Mouse (Mus musculus) heart, embryonic 15.5 days (tissue): ENCODE results near the gene Dhcr24. TPM values are rescaled to one million over a fixed set of nuclear protein-coding genes. Genes with fewer than 3 reads are reported as not detected.

Experiments
- ATAC-seq: fragments of 200-750 bp; cut with Nextera tagmentation; replicated peaks from 2 replicates; pipeline ENCODE4 v1.8.0; 2017; ENCODE audit warnings: low read depth, moderate TSS enrichment; ENCODE audit not compliant: insufficient number of reproducible peaks, insufficient read depth, low FRiP score
- H3K27ac ChIP-seq: fragments of 300-500 bp; sonication (generic); 2 replicates; pipeline ENCODE4 v1.5.1; 2015; ENCODE audit warnings: mild to moderate bottlenecking, inconsistent platforms
- H3K27me3 ChIP-seq: fragments of 300-500 bp; sonication (generic); 2 replicates; pipeline ENCODE4 v1.6.1; 2015; ENCODE audit warnings: inconsistent platforms
- H3K36me3 ChIP-seq: fragments of 300-500 bp; sonication (generic); 2 replicates; pipeline ENCODE4 v1.6.1; 2015; ENCODE audit warnings: mild to moderate bottlenecking, inconsistent platforms
- H3K4me1 ChIP-seq: fragments of 300-500 bp; sonication (generic); replicated peaks from 2 replicates; pipeline ENCODE4 v1.6.1; 2015; ENCODE audit warnings: inconsistent platforms
- H3K4me2 ChIP-seq: fragments of 300-500 bp; sonication (generic); 2 replicates; pipeline ENCODE4 v1.6.1; 2015; ENCODE audit warnings: inconsistent platforms, mild to moderate bottlenecking, moderate library complexity
- H3K4me3 ChIP-seq: fragments of 300-500 bp; sonication (generic); 2 replicates; pipeline ENCODE4 v1.5.1; 2015; ENCODE audit warnings: mild to moderate bottlenecking, inconsistent platforms
- H3K9ac ChIP-seq: fragments of 300-500 bp; sonication (generic); 2 replicates; pipeline ENCODE4 v1.6.1; 2015; ENCODE audit warnings: mild to moderate bottlenecking, inconsistent platforms
- H3K9me3 ChIP-seq: fragments of 300-500 bp; sonication (generic); replicated peaks from 2 replicates; pipeline ENCODE4 v1.6.1; 2016; ENCODE audit warnings: inconsistent platforms
- WGBS: fragments of 180-500 bp; shearing (Covaris S2); methylation state at CpG from one replicate; pipeline ENCODE4 v1.1.7; 2015; ENCODE audit warnings: mixed read lengths; 5-methylcytosine and 5-hydroxymethylcytosine counted together
- polyA plus RNA-seq: library from polyadenylated mRNA; unstranded; fragments of >200 nt; fragmentation: Nextera tagmentation; extraction: Ambion mirVana; gene quantifications from 2 replicates; pipeline ENCODE4 v1.2.1, GENCODE M21; 2015

Dhcr24 gene
- polyA plus RNA-seq, 1 experiment from 2014 or later, result 1.9 TPM

DNA sequence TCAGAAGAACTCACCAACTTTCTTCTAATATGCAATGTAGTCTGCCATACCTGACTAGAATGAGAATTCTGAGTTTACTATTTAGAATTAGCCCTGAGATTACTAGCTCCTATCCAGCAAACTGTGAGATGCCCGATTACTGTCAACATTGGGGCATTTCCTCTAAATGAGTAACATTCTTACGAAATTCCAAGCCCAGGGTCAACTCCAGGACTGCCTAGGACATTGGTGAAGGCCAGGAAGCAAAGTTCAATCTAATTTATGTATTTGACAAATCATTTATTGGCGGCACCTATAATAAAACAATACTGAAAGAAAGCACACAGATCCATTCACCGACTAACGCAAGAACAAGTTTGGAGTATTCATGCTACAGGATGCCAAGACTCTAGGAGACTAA lies 21.1 kb upstream of the Dhcr24 start:
- H3K9ac ChIP-seq, result no peak overlapping the region
- H3K9me3 ChIP-seq, result no peaks in the 10 kb centered on the region
- H3K4me3 ChIP-seq, result no peak overlapping the region
- no peak overlapping the region for H3K27ac ChIP-seq
- no peak overlapping the region for H3K4me2 ChIP-seq
- no peaks in the 10 kb centered on the region for H3K36me3 ChIP-seq
- WGBS, result 85% methylated on average over 5 of the region's 5 CpGs
- H3K4me1 ChIP-seq, result no peaks in the 10 kb centered on the region
- no peak for ATAC-seq
- H3K27me3 ChIP-seq, result peaks cover 10% of the 10 kb centered on the region; the same call in 1 of the 2 replicates

DNA sequence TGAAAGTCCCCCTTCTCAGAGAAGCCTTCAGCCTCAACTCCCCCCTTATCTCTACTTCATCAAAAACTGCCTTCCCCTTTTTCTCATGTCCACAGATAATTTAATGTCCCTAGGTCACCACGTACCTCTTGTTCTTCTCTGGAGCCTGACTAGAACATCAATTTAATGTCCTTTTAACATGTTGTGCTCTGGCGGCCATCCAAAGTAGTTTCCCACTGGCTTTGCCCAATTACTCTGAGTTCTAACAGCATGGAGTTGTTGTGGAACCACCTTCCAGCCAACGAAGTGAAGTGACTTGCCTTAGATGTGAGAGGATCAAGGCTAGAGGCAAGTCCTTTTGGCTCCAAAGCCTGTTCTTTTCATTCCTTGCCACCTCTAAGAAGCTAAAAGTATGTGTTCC lies 19.3 kb upstream of the Dhcr24 start:
- no peak overlapping the region for H3K4me2 ChIP-seq
- H3K27me3 ChIP-seq, result peaks cover 10% of the 10 kb centered on the region; the same call in 1 of the 2 replicates
- no peak overlapping the region for H3K9ac ChIP-seq
- peaks cover 10% of the 10 kb centered on the region for H3K4me1 ChIP-seq
- 57% methylated on average over 3 of the region's 3 CpGs for WGBS
- no peaks in the 10 kb centered on the region for H3K9me3 ChIP-seq
- no peak overlapping the region for H3K4me3 ChIP-seq
- no peak for ATAC-seq
- no peaks in the 10 kb centered on the region for H3K36me3 ChIP-seq
- no peak overlapping the region for H3K27ac ChIP-seq

DNA sequence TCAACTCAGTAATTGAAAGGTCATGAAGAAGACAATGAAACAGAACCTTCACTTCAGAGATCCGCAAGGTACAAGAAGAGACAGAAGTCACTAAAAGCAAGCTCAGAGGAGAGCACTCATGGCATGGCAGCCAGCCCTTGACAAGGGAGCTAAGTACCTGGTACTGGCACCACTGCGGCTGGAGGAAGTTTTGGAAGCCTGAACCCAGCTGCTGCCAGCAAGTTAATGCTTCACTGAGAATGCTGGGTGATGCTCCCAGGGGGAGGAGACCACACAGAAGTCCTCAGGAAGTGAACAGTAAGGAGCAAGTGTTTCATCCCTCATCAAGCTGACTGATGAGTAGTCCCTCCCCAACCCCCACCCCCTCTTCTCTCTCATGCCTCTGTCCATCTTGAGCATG lies 18.6 kb upstream of the Dhcr24 start:
- Histone ChIP-seq H3K27ac (no peak overlapping the region), H3K9ac (no peak overlapping the region), H3K4me1 (peaks cover 10% of the 10 kb centered on the region), H3K36me3 (no peaks in the 10 kb centered on the region), H3K4me2 (no peak overlapping the region), H3K4me3 (no peak overlapping the region), H3K27me3 (peaks cover 10% of the 10 kb centered on the region; the same call in 1 of the 2 replicates), H3K9me3 (no peaks in the 10 kb centered on the region)
- no peak for ATAC-seq
- 79% methylated on average over 2 of the region's 2 CpGs for WGBS

DNA sequence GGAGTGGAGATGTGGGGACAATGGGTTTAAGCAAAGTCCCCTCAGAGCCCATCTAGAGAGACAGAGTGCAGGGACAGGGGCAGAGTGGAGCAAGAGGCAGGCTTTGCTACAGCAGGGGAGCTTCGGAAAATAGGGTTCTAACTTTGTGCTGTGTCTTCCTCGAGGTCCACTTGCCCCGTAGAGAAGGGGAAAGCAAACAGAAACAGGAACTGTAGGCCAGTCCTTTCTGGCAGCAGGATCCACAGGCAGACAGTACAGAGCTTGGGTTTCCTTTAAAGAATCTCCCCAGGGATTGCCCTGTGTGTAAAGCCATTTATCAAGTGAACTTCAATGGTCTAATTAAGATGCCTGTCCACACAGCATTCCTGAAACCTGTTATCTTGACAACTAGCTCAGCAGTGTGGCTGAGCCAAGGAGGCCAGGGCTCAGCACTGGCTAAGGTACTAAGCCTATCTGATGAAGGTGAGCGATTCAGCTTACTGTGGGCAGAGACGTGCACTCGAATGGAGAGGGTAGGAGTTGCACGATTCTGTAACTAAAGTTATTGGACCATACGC lies 14.9 kb upstream of the Dhcr24 start:
- peak; percentile 56 for ATAC-seq
- no peak overlapping the region; the same call in 1 of the 2 replicates for H3K4me2 ChIP-seq
- H3K4me3 ChIP-seq, result no peak overlapping the region
- H3K27me3 ChIP-seq, result 0 out of 2 replicates have a peak, but pooled peaks cover 3% of the 10 kb centered on the region
- 23% methylated on average over 8 of the region's 8 CpGs for WGBS
- no peak overlapping the region for H3K9ac ChIP-seq
- H3K36me3 ChIP-seq, result no peaks in the 10 kb centered on the region
- no peak overlapping the region for H3K27ac ChIP-seq
- H3K4me1 ChIP-seq, result peaks cover 13% of the 10 kb centered on the region
- no peaks in the 10 kb centered on the region for H3K9me3 ChIP-seq

DNA sequence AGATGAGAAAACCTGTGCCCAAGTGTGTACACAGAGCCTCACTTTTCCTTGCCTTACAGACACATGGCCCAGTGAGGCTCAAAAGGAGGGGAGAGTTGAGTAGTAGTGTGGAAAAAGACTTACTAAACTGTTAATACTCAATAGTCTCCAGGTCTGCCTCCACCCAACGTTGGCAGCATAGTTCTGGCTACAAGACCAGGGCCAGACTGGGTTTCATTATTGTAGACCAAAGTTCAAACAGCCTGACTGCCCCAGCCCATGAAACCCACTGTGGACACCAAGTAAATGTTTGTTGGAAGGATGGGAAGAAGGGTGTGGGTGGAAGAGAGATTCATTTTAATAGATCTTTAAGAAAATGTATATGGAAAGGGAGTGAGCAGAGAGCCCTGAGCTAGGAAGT lies 13.9 kb upstream of the Dhcr24 start:
- no peaks in the 10 kb centered on the region for H3K9me3 ChIP-seq
- H3K4me1 ChIP-seq, result peaks cover 13% of the 10 kb centered on the region
- no peak overlapping the region for H3K27ac ChIP-seq
- ATAC-seq, result no peak
- no peak overlapping the region for H3K4me2 ChIP-seq
- H3K27me3 ChIP-seq, result 0 out of 2 replicates have a peak, but pooled peaks cover 3% of the 10 kb centered on the region
- 65% methylated on average over 1 of the region's 1 CpGs for WGBS
- no peak overlapping the region for H3K4me3 ChIP-seq
- no peaks in the 10 kb centered on the region for H3K36me3 ChIP-seq
- H3K9ac ChIP-seq, result no peak overlapping the region

DNA sequence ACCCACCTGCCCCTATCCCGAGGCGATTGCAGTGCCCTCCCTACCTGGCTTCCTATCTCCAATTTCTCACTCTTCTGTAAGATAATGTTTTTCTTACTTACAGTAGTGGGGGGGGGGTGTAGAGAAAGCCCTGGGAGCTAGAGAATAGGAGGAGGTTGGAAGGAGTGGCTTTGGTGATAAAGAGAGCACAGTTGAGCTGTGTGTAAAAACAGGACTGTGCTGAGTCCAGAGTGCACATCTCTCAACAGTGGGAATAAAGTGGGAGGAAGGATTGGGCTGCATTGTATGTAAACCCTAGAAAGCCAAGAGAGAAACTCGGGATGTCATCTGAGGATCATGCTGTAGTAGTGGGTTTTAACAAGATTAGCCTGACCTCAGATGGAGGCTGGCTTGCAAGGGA lies 12.7 kb upstream of the Dhcr24 start:
- WGBS, result 62% methylated on average over 3 of the region's 3 CpGs
- ATAC-seq, result no peak

DNA sequence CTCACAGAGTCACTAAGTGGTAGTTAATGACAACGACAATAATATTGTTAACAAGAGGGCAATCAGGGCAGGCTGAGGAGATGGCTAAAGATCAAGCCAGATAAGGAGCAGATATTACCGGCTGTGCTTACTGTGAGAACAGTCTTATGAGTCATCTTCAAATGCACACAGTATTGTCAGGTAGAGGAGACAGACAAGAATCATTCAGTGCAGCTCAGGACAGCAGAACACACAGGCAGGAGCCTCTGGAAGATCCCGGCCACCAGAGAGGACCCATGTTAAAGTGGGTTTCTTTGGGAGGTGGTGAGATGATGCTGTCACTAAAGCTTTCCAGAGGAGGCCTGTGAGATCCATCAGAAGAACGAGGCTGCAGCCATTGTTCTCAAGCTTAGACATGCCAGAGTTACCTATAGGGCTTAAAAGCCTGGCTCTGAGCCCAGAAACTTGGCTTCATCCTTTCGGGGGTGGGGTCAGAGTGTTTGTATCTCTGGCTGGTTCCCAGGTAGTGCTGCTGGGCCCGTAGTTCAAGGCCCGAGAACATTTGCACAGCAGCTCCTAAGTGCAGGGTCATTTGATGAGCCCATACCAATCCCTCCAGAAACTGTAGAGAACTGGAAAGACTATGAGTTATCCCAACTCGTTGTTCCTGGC lies 10.2 kb upstream of the Dhcr24 start:
- H3K4me1 ChIP-seq, result peaks cover 10% of the 10 kb centered on the region
- H3K36me3 ChIP-seq, result no peaks in the 10 kb centered on the region
- H3K4me2 ChIP-seq, result no peak overlapping the region
- no peak overlapping the region for H3K27ac ChIP-seq
- no peaks in the 10 kb centered on the region for H3K9me3 ChIP-seq
- no peak overlapping the region for H3K9ac ChIP-seq
- 46% methylated on average over 8 of the region's 8 CpGs for WGBS
- ATAC-seq, result no peak
- no peaks in the 10 kb centered on the region for H3K27me3 ChIP-seq
- H3K4me3 ChIP-seq, result no peak overlapping the region

More for the DNA sequence above, 12.7 kb upstream of the Dhcr24 start:
- Histone ChIP-seq H3K27ac (no peak overlapping the region), H3K4me2 (no peak overlapping the region), H3K27me3 (0 out of 2 replicates have a peak, but pooled peaks cover 3% of the 10 kb centered on the region), H3K4me3 (no peak overlapping the region), H3K4me1 (peaks cover 13% of the 10 kb centered on the region), H3K36me3 (no peaks in the 10 kb centered on the region), H3K9ac (no peak overlapping the region), H3K9me3 (no peaks in the 10 kb centered on the region)

DNA sequence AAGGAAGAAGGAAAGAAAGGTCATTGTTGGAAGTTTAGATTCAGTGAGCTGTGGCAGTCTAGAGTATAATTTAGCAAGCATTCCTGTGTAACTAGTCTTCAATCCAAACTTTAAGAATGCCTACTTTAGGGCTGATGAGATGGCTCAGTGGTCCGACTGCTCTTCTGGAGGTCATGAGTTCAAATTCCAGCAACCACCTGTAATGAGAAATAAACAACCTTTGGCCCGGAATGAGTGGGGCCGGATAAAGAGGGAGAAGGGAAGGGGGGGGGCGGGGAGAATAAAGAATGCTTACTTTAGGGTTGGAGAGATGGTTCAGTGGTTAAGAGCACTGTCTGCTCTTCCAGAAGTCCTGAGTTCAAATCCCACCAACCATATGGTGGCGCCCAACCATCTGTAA lies 3.6 kb upstream of the Dhcr24 start:
- 80% methylated on average over 5 of the region's 5 CpGs for WGBS
- no peaks in the 10 kb centered on the region for H3K9me3 ChIP-seq
- no peak for ATAC-seq
- H3K9ac ChIP-seq, result no peak overlapping the region
- H3K36me3 ChIP-seq, result no peaks in the 10 kb centered on the region
- H3K27ac ChIP-seq, result no peak overlapping the region
- no peak overlapping the region for H3K4me3 ChIP-seq
- no peaks in the 10 kb centered on the region for H3K27me3 ChIP-seq
- H3K4me2 ChIP-seq, result no peak overlapping the region
- peaks cover 19% of the 10 kb centered on the region for H3K4me1 ChIP-seq

DNA sequence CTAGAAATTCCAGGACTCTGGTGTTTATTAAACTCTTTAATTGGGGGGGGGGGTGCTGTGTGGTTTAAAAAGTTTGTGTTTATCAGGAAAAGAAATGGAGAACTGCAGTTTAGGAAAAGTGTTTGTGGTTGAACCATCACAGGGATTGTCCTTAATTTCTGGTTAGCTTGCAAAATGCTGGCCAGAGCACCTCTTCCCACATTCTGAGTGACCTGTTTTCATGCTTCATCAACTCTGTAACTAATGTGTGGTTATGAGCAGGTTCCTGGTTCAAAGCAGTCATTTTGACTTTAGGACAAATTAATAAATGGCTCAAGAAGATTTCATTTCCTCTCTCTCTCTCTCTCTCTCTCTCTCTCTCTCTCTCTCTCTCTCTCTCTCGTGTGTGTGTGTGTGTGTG lies 2.9 kb upstream of the Dhcr24 start:
- ATAC-seq, result no peak
- Histone ChIP-seq H3K27me3 (no peaks in the 10 kb centered on the region), H3K9me3 (no peaks in the 10 kb centered on the region), H3K27ac (no peak overlapping the region), H3K4me1 (peaks cover 26% of the 10 kb centered on the region), H3K36me3 (no peaks in the 10 kb centered on the region), H3K9ac (no peak overlapping the region), H3K4me3 (no peak overlapping the region), H3K4me2 (no peak overlapping the region)
- WGBS, result no CpG with 5 or more reads among the region's 1 CpGs

DNA sequence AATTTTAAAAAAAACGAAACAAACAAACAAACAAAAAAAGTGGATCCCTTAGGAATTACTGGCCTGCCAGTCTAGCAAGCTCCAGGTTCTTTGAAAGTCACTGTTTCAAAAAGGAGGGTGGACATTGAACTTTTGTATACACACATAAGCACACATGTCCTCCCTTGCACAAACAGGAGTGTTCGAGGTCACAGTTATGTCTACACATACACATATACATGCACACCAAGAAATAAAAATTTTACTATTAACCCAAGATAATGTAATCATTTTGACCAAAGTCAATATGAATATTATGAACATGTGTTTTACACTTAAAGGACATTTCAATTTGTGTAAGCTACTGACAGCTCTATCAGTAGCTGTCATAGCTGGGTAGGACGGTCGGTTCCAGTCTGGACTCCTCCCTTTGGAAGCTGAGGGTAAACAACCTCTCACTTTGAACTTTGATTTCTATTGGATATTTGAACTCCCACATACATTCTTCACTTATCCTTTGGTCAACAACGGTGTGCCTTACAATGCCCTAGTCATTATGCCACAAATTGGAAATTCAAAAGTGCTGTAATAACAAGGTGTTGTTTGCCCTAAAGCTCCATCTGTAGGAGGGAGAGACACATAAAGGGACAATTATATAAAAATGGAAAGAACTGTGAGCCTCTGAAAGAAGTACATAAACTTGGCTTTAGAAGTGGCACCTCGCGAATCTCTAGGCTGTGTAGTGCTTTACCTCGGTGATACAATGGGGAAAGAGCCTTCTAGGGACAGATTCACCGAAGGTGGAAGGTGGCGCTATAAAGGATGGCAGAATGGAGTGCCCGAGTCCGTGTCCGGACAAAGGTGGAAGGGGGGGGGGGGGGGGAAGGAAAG lies 1.3 kb upstream of the Dhcr24 start:
- no peak overlapping the region for H3K9ac ChIP-seq
- WGBS, result 33% methylated on average over 13 of the region's 13 CpGs
- H3K4me2 ChIP-seq, result peak overlapping the region; percentile 95

DNA sequence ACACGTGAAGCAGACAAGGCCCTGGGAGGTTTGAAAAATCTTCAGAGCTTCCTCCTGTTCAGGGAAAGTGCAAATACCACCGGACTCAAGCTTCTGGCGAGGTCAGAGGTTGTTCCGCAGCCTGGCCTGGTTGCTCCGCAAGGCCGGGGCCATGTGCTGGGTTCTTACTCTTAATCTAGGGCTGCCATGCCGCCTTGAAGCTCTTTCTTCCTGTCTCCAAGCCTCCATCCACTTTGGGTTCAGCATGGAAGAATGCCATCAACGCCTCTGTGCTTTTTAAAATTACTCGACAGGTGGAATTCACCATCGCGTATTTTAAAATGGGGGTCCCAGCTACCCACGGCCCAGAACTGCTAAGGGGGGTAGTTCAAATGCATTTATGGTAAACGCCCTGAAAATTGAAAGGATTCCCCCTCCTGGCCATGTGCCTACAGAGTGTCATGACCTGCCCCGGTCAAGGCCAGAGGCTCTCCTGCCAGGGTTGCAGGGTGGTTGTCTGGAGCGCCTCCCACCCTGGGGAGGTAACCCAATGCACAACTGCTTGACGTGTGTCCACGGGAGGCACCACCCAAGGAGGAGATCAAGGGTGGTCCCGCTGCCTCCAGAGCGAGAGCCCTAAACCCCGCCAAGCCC lies 509 bp upstream of the Dhcr24 start:
- H3K4me2 ChIP-seq, result peak overlapping the region; percentile 95
- H3K4me3 ChIP-seq, result peak overlapping the region; percentile 78
- WGBS, result 3% methylated on average over 19 of the region's 20 CpGs
- no peaks in the 10 kb centered on the region for H3K27me3 ChIP-seq
- peak overlapping the region; percentile 47 for H3K9ac ChIP-seq
- peak overlapping the region; percentile 59 for H3K27ac ChIP-seq
- ATAC-seq, result peak; percentile 53; the same call in 1 of the 2 replicates
- no peaks in the 10 kb centered on the region for H3K9me3 ChIP-seq
- peaks cover 5% of the 10 kb centered on the region; the same call in 1 of the 2 replicates for H3K36me3 ChIP-seq
- peaks cover 34% of the 10 kb centered on the region for H3K4me1 ChIP-seq

More for the DNA sequence above, 1.3 kb upstream of the Dhcr24 start:
- no peaks in the 10 kb centered on the region for H3K9me3 ChIP-seq
- no peak for ATAC-seq
- peak overlapping the region; percentile 78 for H3K4me3 ChIP-seq
- no peaks in the 10 kb centered on the region for H3K27me3 ChIP-seq
- peaks cover 1% of the 10 kb centered on the region; the same call in 1 of the 2 replicates for H3K36me3 ChIP-seq
- H3K27ac ChIP-seq, result no peak overlapping the region
- H3K4me1 ChIP-seq, result peaks cover 34% of the 10 kb centered on the region
